Mouse (Mus musculus) left cerebral cortex, adult 8-10 months (tissue): ENCODE data around the gene Abhd16b. TPM values are rescaled to one million over a fixed set of nuclear protein-coding genes. Genes with fewer than 3 reads are reported as not detected.

ENCODE experiments used
- DNase-seq, 2 experiments: peaks; one replicate each; pipeline ENCODE4 v3.0.0; 2022; ENCODE audit warnings: low spot score in 2 of 2
- total RNA-seq, 4 experiments: library from RNA; stranded (reverse); gene quantifications; 2 replicates each; pipeline ENCODE4 v1.2.4; 2022

The Abhd16b gene
- total RNA-seq, 4 experiments from 2014 or later, result not detected

DNA sequence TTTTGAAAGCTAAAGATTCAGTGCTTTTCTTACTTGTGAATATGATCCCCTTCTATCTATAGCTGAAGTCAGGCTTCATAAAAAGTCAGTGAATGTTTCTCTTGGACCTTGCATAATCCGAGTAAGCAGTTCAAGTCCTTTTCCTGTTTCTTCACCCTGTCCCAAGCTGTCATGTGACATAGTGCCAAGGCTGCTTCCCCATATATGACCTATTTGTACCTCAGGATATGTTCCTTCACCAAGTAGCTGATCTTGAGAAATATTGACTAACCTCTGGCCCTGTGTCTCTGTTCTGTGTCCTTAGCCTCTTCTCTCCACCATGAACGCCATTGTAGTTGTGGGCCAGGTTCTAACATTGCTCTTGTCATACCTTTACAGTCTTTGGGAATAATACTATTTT, 43.4 kb downstream of the Abhd16b start:
- DNase-seq, result no peak

DNA sequence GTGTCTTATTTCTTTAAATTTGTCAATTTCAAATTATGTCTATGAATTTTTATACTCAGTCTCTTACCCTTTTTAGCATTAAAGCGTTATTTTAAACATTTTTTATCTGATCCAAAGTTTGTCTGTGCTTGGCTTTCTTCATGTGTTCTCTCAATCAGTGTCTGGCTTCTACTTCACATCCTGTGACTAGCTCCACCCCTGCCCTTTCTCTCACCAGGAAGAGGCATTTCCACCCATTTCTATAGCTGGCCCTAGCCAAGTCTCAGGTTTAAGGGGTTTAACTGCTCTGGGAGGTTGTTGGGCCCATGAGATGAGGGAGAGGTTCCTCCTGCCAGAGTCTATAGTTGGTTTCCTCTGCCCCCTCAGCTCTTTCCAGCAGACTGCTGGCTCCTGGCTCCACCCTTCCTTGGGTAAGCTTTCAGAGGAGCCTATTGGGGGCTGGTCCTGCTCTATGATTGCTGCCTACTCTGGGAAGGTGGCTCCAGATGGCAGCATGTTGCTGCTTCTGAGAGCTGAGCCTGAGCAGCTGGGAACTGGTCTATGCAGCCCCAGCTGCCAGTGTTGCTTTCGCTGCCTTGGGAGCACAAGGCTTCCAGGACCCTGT, 44.5 kb downstream of the Abhd16b start:
- DNase-seq, result peak; percentile 15 to 84

DNA sequence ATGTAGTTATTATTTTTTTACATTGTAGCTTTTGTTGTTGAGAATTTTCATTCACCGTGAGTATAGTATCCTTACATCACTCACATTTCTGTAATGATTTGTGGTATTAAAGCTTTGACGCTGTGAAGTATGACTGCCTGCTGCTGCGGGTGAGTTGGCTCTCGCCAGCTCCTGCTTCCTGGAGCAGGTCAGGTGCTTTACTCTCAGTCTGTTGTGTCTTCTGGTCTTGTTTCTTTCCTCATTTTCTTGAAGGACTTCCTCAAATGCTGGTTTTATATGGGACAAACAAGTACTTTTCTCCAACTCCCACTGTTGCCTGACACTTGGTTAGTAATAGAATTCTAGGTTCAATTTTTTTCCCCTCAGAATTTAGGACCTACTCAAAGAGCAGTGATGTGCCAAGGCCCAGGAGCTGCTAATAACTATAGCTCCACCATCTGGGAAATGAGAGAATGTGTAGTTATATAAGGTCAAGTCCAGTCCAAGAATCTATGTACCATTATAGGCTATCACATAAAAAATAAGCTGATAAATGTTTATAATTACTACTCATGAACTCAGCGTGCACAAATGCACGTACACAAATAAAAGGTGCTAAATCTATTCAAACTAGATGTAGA, 48.9 kb downstream of the Abhd16b start:
- no peak for DNase-seq

Other genes with a start within 250 kb of the Abhd16b start
- gene Gmeb2, start 205.2 kb upstream of the Abhd16b start, total RNA-seq, result 10 to 100 TPM; 20.0 to 24.2 (median 21.6) TPM
- 100 to 1,000 TPM; 608 to 681 (median 642) TPM for gene Stmn3, start 178.7 kb upstream of the Abhd16b start, total RNA-seq
- gene Rtel1, start 173.5 kb upstream of the Abhd16b start, total RNA-seq, result 10 to 100 TPM; 28.9 to 35.7 (median 29.6) TPM
- gene Zgpat, start 128.3 kb upstream of the Abhd16b start, total RNA-seq, result 10 to 100 TPM; 52.9 to 68.4 (median 59.9) TPM
- gene Arfrp1, start 127.8 kb upstream of the Abhd16b start, total RNA-seq, result 10 to 100 TPM; 41.8 to 44.4 (median 43.9) TPM
- 10 to 100 TPM; 33.0 to 37.9 (median 34.9) TPM for gene Lime1, start 113.1 kb upstream of the Abhd16b start, total RNA-seq
- 10 to 100 TPM; 10.9 to 11.9 (median 11.4) TPM for gene Zbtb46, start 33.8 kb upstream of the Abhd16b start, total RNA-seq
- gene Tpd52l2, start 3.9 kb downstream of the Abhd16b start, total RNA-seq, result 10 to 100 TPM; 71.5 to 81.3 (median 74.0) TPM
- gene Dnajc5, start 27.3 kb downstream of the Abhd16b start, total RNA-seq, result 100 to 1,000 TPM; 277 to 310 (median 297) TPM
- 10 to 100 TPM; 53.5 to 80.6 (median 63.6) TPM for gene Uckl1, start 91.7 kb downstream of the Abhd16b start, total RNA-seq
- gene Prpf6, start 98.7 kb downstream of the Abhd16b start, total RNA-seq, result 10 to 100 TPM; 54.0 to 60.9 (median 56.7) TPM
- gene Zfp512b, start 99.6 kb downstream of the Abhd16b start, total RNA-seq, result 10 to 100 TPM; 68.9 to 94.3 (median 77.1) TPM
- 10 to 100 TPM; 19.6 to 22.3 (median 21.6) TPM for gene Samd10, start 106.0 kb downstream of the Abhd16b start, total RNA-seq
- 1 to 10 TPM in 1 of 4 experiments, under 1 TPM in 2, not detected in 1; 0.53 to 1.2 (median 0.62) TPM for gene Gm29797, start 163.8 kb downstream of the Abhd16b start, total RNA-seq
- gene Sox18, start 178.4 kb downstream of the Abhd16b start, total RNA-seq, result 10 to 100 TPM in 1 of 4 experiments, 1 to 10 TPM in 3; 5.8 to 11.8 (median 7.8) TPM
- 10 to 100 TPM; 64.2 to 70.0 (median 65.5) TPM for gene Tcea2, start 187.1 kb downstream of the Abhd16b start, total RNA-seq
- 10 to 100 TPM; 21.9 to 35.9 (median 26.8) TPM for gene Rgs19, start 200.8 kb downstream of the Abhd16b start, total RNA-seq
- gene Lkaaear1, start 205.2 kb downstream of the Abhd16b start, total RNA-seq, result not detected
- 10 to 100 TPM; 47.1 to 59.7 (median 55.7) TPM for gene Oprl1, start 221.8 kb downstream of the Abhd16b start, total RNA-seq